Mouse (Mus musculus): ENCODE data around the gene R3hdm1. TPM values are rescaled to one million over a fixed set of nuclear protein-coding genes. Genes with fewer than 3 reads are reported as not detected.

R3hdm1 gene
- polyA plus RNA-seq, 1 experiment, result 29.5 TPM

- H3K36me3 ChIP-seq (ENCODE audit: control insufficient read depth, insufficient read depth, low read length), result no peaks in the 10 kb centered on the region
- TF ChIP-seq CTCF (conservative IDR thresholded peaks at IDR 0.05; ENCODE audit: insufficient read depth, insufficient read length, low read depth, low read length) (no peak), POLR2A (IDR thresholded peaks at IDR 0.05; ENCODE audit: low read depth, low read length) (no peak)
- no peaks in the 10 kb centered on the region for H3K27me3 ChIP-seq (replicated peaks; ENCODE audit: control insufficient read depth, insufficient read depth, low read length)
- no peak for DNase-seq
- no peak overlapping the region for H3K4me3 ChIP-seq (ENCODE audit: insufficient read depth, low read depth, low read length)
- no peaks in the 10 kb centered on the region for H3K4me1 ChIP-seq (ENCODE audit: control insufficient read depth, insufficient read depth, low read length)
- H3K27ac ChIP-seq (ENCODE audit: insufficient read depth, low read depth, low read length), result no peak overlapping the region
Measured at GRCm38 (mm10) chr1:128141039-128141438, 37.9 kb downstream of the R3hdm1 start.

DNA sequence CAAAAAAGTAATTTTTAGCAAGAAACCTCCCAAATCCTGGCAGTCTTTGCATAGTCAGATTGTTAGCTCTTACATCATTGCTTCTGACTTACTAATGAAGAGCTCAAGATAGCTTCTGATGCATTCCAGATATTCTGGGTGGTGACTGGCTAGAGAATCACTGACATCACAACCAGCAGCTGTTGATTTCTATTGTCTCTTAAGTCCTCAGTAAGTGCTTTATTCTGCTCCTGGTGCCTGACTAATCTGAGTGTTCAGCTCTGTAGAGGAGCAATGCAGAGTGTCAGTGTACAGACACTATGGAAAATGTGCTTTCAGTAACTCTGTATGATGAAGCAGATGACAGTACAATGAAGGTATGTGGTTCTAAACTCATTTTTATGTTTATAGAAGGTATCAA lies 38.6 kb downstream of the R3hdm1 start:
- Histone ChIP-seq H3K27ac (ENCODE audit: insufficient read depth, low read depth, low read length) (no peak overlapping the region), H3K4me1 (ENCODE audit: control insufficient read depth, insufficient read depth, low read length) (no peaks in the 10 kb centered on the region), H3K36me3 (ENCODE audit: control insufficient read depth, insufficient read depth, low read length) (no peaks in the 10 kb centered on the region), H3K27me3 (replicated peaks; ENCODE audit: control insufficient read depth, insufficient read depth, low read length) (no peaks in the 10 kb centered on the region), H3K4me3 (ENCODE audit: insufficient read depth, low read depth, low read length) (no peak overlapping the region)
- DNase-seq, result no peak
- TF ChIP-seq CTCF (conservative IDR thresholded peaks at IDR 0.05; ENCODE audit: insufficient read depth, insufficient read length, low read depth, low read length) (no peak), POLR2A (IDR thresholded peaks at IDR 0.05; ENCODE audit: low read depth, low read length) (no peak)

DNA sequence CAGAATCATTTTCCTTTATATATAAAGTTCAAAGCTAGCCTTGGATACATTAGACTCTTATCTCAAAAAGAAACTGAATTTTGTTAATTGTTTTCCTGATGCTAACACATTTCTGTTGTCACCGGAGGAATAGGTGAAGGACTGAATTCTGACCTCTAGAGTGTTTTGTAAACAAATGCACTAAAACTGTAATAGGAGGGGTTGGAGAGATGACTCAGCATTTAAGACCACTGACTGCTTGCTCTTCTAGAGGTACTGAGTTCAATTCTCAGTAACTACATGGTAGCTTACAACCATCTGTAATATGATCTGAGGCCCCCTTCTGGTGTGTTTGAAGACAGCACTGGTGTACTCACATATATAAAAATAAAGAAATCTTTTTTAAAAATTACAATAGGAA lies 63.9 kb downstream of the R3hdm1 start:
- TF ChIP-seq POLR2A (IDR thresholded peaks at IDR 0.05; ENCODE audit: low read depth, low read length) (no peak), CTCF (conservative IDR thresholded peaks at IDR 0.05; ENCODE audit: insufficient read depth, insufficient read length, low read depth, low read length) (no peak)
- H3K4me3 ChIP-seq (ENCODE audit: insufficient read depth, low read depth, low read length), result no peak overlapping the region
- 76% methylated on average over 1 of the region's 1 CpGs for WGBS
- no peaks in the 10 kb centered on the region for H3K36me3 ChIP-seq (ENCODE audit: control insufficient read depth, insufficient read depth, low read length)
- no peak for DNase-seq
- H3K4me1 ChIP-seq (ENCODE audit: control insufficient read depth, insufficient read depth, low read length), result no peaks in the 10 kb centered on the region
- no peaks in the 10 kb centered on the region for H3K27me3 ChIP-seq (replicated peaks; ENCODE audit: control insufficient read depth, insufficient read depth, low read length)
- no peak overlapping the region for H3K27ac ChIP-seq (ENCODE audit: insufficient read depth, low read depth, low read length)

DNA sequence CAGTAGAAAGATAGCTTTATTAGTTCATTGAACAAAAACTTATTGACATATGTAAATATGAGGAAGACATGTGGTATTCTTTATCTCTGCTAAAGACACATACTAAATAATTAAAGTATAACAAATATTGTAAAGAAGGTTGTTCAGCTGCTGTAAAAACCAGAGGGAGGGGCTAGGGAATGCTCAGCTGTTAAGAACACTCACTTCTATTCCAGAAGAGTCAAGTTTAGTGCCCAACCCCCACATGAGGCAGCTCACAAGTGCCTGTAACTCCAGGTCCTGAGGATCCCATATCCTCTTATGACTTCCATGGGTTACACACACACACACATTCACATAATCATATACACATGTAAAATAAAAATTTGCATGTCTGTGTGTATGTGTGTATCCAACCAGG lies 67.0 kb downstream of the R3hdm1 start:
- no peak overlapping the region for H3K4me3 ChIP-seq (ENCODE audit: insufficient read depth, low read depth, low read length)
- TF ChIP-seq CTCF (conservative IDR thresholded peaks at IDR 0.05; ENCODE audit: insufficient read depth, insufficient read length, low read depth, low read length), result no peak
- no peak for TF ChIP-seq POLR2A (IDR thresholded peaks at IDR 0.05; ENCODE audit: low read depth, low read length)
- no peaks in the 10 kb centered on the region for H3K27me3 ChIP-seq (replicated peaks; ENCODE audit: control insufficient read depth, insufficient read depth, low read length)
- H3K27ac ChIP-seq (ENCODE audit: insufficient read depth, low read depth, low read length), result no peak overlapping the region
- no peak for DNase-seq
- H3K36me3 ChIP-seq (ENCODE audit: control insufficient read depth, insufficient read depth, low read length), result peaks cover 1% of the 10 kb centered on the region
- no peaks in the 10 kb centered on the region for H3K4me1 ChIP-seq (ENCODE audit: control insufficient read depth, insufficient read depth, low read length)

GRCm38 (mm10) chr1:128191426-128191825 lies 88.3 kb downstream of the R3hdm1 start:
- DNase-seq, result peak; percentile 14
- Histone ChIP-seq H3K4me3 (ENCODE audit: insufficient read depth, low read depth, low read length) (no peak overlapping the region), H3K4me1 (ENCODE audit: control insufficient read depth, insufficient read depth, low read length) (no peaks in the 10 kb centered on the region), H3K36me3 (ENCODE audit: control insufficient read depth, insufficient read depth, low read length) (peaks cover 5% of the 10 kb centered on the region), H3K27me3 (replicated peaks; ENCODE audit: control insufficient read depth, insufficient read depth, low read length) (no peaks in the 10 kb centered on the region), H3K27ac (ENCODE audit: insufficient read depth, low read depth, low read length) (no peak overlapping the region)
- 39% methylated on average over 2 of the region's 2 CpGs for WGBS
- TF ChIP-seq CTCF (conservative IDR thresholded peaks at IDR 0.05; ENCODE audit: insufficient read depth, insufficient read length, low read depth, low read length), result no peak
- TF ChIP-seq POLR2A (IDR thresholded peaks at IDR 0.05; ENCODE audit: low read depth, low read length), result no peak

- Histone ChIP-seq H3K4me1 (ENCODE audit: control insufficient read depth, insufficient read depth, low read length) (no peaks in the 10 kb centered on the region), H3K4me3 (ENCODE audit: insufficient read depth, low read depth, low read length) (no peak overlapping the region), H3K27me3 (replicated peaks; ENCODE audit: control insufficient read depth, insufficient read depth, low read length) (no peaks in the 10 kb centered on the region), H3K36me3 (ENCODE audit: control insufficient read depth, insufficient read depth, low read length) (peaks cover 5% of the 10 kb centered on the region), H3K27ac (ENCODE audit: insufficient read depth, low read depth, low read length) (no peak overlapping the region)
- TF ChIP-seq POLR2A (IDR thresholded peaks at IDR 0.05; ENCODE audit: low read depth, low read length) (no peak), CTCF (conservative IDR thresholded peaks at IDR 0.05; ENCODE audit: insufficient read depth, insufficient read length, low read depth, low read length) (no peak)
- DNase-seq, result no peak
- WGBS, result 73% methylated on average over 7 of the region's 7 CpGs
Measured at GRCm38 (mm10) chr1:128192369-128192768, 89.3 kb downstream of the R3hdm1 start.

GRCm38 (mm10) chr1:128194011-128194410 lies 90.9 kb downstream of the R3hdm1 start:
- TF ChIP-seq POLR2A (IDR thresholded peaks at IDR 0.05; ENCODE audit: low read depth, low read length) (no peak), CTCF (conservative IDR thresholded peaks at IDR 0.05; ENCODE audit: insufficient read depth, insufficient read length, low read depth, low read length) (no peak)
- Histone ChIP-seq H3K27ac (ENCODE audit: insufficient read depth, low read depth, low read length) (no peak overlapping the region), H3K27me3 (replicated peaks; ENCODE audit: control insufficient read depth, insufficient read depth, low read length) (no peaks in the 10 kb centered on the region), H3K4me1 (ENCODE audit: control insufficient read depth, insufficient read depth, low read length) (no peaks in the 10 kb centered on the region), H3K4me3 (ENCODE audit: insufficient read depth, low read depth, low read length) (no peak overlapping the region), H3K36me3 (ENCODE audit: control insufficient read depth, insufficient read depth, low read length) (peaks cover 5% of the 10 kb centered on the region)
- WGBS, result 49% methylated on average over 2 of the region's 2 CpGs
- DNase-seq, result no peak

GRCm38 (mm10) chr1:128197353-128197752 lies 94.3 kb downstream of the R3hdm1 start:
- H3K36me3 ChIP-seq (ENCODE audit: control insufficient read depth, insufficient read depth, low read length), result peaks cover 5% of the 10 kb centered on the region
- TF ChIP-seq CTCF (conservative IDR thresholded peaks at IDR 0.05; ENCODE audit: insufficient read depth, insufficient read length, low read depth, low read length) (no peak), POLR2A (IDR thresholded peaks at IDR 0.05; ENCODE audit: low read depth, low read length) (no peak)
- 90% methylated on average over 1 of the region's 1 CpGs for WGBS
- no peaks in the 10 kb centered on the region for H3K27me3 ChIP-seq (replicated peaks; ENCODE audit: control insufficient read depth, insufficient read depth, low read length)
- H3K27ac ChIP-seq (ENCODE audit: insufficient read depth, low read depth, low read length), result no peak overlapping the region
- DNase-seq, result no peak
- no peaks in the 10 kb centered on the region for H3K4me1 ChIP-seq (ENCODE audit: control insufficient read depth, insufficient read depth, low read length)
- no peak overlapping the region for H3K4me3 ChIP-seq (ENCODE audit: insufficient read depth, low read depth, low read length)

Measured in kidney, adult 2 months (tissue).